Mouse (Mus musculus) c-Kit-positive CD71-negative TER-119-negative erythroid progenitor cells, embryonic 14.5 days (primary cell): ENCODE results near the gene Kctd21.
A peak's percentile ranks its signal among the peaks of the same experiment; 100 is the strongest.

Source experiments
- DNase-seq: peaks from one replicate; pipeline ENCODE4 v3.0.0-alpha.2; 2013; ENCODE audit warnings: low read depth

Gene Kctd21

DNA sequence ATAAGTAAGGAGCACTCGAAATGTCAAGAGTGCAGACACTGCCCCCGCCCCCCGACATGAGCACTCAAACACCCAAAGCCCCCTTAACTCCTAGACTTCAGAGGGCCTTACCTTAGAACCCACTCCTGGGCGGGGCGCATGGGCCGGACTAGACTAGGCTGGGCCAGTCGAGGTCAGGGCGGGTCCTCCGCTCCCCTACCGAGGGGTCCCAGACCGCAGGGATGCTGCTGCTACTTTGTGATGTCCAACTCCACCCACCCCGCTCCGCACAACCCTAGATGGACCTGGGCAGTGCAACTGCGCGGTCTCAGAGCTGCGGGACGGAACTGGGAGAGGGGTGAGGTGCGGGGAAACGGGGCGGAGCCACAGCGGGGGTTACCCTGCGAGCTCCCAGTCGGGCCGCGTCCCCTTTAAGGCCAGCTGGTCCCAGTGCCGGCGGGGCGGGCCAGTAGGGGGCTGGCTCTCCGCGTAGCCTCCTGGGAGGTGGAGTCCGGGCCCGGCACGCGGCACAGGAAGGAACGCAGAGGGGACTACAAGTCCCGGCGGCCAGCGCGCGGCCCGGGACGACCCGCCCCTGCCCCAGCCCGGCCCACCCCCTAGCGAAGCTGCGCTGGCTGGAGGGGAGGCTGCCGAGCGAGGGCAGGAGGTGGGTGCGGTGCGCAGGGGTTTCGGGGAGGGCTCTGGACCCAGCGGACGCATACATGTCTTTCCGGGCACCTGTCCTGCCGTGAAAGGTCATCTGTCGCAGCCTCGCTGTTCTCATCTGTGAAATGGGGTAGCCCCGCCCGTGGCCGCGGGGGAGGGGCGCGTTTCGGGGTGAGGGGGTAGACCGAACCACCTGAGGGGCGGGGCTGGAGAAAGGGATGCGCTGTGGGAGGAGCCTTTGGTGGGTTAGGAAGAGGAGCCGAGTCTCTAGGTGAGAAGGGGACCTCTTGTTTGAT is at the start of gene Kctd21, which contains the start of gene Usp35:
TSS of gene Kctd21 (plus strand) at position 602 of the 941 bp plus-strand sequence.
TSS of gene Usp35 (minus strand) at position 295 of the 941 bp plus-strand sequence.
- DNase-seq = peak; percentile 84

DNA sequence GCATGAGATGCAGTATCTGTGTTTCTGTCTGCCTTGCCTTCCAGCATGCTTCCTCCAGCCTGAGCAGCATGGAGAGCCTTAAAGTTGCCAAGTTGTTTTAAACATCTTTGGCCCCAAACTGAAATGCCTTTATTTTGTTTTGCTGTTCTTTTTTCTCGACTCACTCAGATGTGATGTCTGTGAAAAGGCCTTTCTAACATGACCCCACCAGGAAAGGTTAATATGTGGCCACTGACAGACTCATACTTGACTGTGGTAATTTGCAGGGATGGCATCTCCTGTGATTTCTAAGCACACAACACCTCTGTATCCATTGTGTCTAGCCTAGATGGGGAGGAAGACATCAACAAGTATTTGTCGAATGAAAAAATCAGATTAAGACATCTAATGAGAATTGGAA is 35.1 kb upstream of the Kctd21 start:
- DNase-seq = no peak

- peak; percentile 69 for DNase-seq
Observed at GRCm38 (mm10) chr7:97297466-97297865, 34.7 kb upstream of the Kctd21 start.

GRCm38 (mm10) chr7:97298279-97298678 is 33.8 kb upstream of the Kctd21 start:
- DNase-seq = no peak

- no peak for DNase-seq
Observed at GRCm38 (mm10) chr7:97298943-97299342, 33.2 kb upstream of the Kctd21 start.

DNA sequence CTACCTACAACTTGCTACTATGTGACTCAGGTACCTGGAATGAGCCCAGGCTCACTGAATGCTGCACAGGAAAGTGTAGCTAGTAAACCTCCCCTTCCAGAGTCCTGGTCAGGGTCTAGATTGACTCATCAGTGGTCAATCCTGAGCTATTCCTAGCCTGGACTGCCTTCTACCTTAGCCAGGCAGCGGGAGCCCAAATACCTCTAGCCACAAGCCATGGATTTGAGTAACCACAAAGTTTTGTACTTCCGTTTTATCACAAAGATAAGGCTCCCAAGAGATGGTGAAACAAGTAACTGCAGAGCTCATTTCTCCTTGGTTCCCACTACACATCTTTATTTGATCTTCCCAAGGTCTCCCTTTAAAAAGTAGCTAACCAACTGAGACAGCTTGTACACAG is 31.2 kb upstream of the Kctd21 start:
- DNase-seq = no peak

GRCm38 (mm10) chr7:97301321-97301720 is 30.8 kb upstream of the Kctd21 start:
- DNase-seq = no peak

GRCm38 (mm10) chr7:97302261-97302660 is 29.9 kb upstream of the Kctd21 start:
- DNase-seq = no peak

DNA sequence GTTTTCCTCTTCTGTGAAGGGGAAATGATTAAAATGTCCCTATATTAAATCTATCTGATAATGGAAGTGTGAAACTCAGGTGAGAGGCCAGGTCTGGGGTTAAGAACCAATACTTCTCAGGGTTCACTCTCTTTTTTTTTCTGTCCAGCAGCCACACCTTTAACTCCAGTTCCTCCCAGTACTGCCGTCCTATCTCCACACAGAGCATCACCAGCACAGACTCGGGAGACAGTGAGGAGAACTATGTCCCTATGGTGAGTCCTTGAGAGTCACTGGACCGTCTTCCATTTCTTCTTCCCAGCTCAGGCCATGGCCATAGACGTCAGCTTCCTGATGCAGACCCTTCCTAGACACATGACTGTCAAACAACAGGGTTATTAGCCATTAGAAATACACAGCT is 29.3 kb upstream of the Kctd21 start:
- no peak for DNase-seq

DNA sequence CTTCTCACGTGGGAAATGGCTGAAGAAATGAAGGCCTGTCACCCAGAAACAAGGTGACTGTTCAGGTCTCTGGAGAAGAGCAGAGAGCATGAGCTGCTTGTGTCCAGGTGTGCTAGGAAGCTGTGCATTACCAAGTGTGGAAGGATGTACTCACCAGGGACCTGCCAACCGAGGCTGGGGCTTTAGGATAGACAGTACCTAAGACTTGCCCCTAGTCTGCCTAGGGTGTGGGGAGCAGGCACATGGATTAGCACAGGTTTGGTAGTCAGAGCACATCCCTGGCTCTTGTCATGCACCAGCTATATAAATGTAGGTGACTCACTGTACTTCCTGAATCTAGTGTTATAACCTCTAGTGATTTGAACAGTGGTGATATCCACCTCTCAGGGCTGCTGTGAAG is 28.5 kb upstream of the Kctd21 start:
- DNase-seq = no peak

DNA sequence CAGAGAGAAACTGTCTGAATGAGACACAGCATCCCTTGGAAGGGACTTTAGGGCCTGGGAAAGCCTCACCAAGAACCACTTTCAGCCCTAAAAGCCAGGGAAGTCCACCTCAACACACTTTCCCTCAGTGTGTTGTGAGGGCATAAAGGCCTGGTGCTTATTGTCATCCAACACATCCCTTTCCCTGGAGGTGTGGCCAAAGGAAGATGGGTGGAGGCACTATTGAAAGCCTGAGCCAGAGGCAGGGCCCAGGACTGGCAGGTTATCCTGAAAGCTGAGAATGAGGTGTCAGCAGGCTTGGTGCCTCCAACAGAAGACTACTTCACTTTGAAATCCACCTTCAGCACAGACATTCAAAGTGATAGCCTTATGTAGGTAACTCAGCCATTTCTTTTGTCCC is 27.7 kb upstream of the Kctd21 start:
- no peak for DNase-seq

GRCm38 (mm10) chr7:97305206-97305605 is 26.9 kb upstream of the Kctd21 start:
- DNase-seq = no peak

DNA sequence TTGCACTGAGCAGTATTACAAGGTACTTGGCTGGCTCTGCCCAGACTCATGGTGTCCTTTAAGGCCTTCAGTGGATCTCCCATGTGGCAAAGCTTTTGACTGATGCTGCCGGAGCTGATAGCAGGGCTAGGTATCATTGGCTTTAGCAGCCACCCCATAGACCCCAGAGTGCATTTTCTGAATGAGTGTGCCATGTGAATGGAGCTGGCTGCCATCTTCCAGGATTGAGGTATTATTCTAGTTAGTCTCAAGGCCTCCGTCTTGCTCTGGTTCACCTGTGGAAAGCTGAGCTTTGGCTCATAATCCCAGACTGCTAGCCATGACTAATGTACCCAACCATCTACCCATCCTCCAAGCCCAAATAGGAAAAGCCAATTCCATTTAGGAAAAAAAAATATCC is 25.3 kb upstream of the Kctd21 start:
- no peak for DNase-seq

DNA sequence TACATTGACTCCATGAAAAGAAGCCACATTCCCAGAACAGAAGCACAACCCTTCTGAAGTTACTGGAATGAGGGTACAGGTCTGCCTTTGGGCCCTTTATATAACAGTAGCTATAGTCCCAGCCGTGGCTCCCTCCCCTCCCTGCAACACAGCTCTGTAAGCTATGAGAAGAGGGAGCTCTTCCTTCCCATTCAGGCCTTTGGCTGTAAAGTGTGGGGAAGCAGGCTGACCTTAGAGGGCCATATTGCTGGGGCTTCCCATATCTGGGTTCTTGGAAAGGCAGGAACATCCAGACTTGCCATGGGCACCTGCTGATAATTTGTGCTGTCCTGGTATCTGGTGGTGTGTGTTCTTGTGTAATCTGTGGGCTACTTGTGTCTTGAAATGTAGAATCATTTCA is 24.6 kb upstream of the Kctd21 start:
- no peak for DNase-seq

DNA sequence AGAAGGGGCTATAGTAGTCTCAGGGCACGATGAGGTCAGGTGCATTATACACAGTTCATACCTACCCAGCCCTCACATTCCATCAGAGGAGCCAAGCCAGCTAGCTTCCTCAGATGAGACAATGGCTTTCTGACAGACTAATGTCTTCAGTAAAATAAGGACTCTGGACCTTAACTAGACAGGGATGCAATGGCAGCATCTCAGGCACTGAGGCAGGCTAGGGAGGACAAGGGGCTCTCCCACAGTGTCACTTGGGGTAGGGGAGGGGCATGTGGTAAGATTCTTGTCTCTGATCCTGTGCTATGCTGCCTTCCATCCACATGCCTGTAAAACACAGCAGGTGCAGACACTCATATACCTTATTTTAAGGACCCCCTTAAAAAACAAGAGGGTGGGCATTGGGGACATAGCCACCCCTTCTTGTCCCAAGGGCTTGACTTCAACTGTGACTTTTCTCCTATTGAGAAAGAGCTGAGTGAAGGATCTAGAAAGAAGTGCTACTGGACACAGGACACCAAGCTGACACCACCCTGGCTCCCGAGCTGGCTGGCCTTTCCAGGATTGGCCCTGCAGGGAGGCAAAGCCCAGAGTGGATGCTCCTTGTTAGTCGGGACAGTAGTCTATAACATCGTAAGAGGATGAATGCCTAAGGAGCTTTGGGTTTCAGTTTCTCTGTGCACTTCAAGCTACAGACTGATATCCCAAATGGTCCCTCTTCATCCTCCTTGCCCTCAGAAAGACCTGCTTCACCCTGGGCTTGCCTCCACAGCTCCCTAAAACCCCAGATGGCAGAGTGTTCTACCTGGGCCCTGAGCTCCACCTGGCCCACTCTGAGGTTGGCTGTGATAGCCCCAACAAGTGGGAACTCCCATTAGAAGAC is 22.4 kb upstream of the Kctd21 start:
- DNase-seq = no peak

DNA sequence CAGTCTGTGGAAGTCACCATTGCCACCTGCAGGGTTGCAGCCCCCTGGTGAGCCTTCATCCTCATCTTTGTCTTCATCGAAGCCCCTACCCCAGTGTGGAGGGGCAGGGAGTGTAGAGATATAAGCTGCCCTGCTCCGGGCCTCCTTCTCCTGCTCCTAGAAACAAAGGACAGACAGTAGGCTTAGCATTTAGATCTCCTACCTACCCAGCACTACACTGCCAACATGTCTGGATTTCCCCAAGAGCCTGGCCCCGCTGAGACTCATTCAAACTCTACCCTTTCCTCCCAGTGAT is 21.8 kb upstream of the Kctd21 start:
- no peak for DNase-seq

DNA sequence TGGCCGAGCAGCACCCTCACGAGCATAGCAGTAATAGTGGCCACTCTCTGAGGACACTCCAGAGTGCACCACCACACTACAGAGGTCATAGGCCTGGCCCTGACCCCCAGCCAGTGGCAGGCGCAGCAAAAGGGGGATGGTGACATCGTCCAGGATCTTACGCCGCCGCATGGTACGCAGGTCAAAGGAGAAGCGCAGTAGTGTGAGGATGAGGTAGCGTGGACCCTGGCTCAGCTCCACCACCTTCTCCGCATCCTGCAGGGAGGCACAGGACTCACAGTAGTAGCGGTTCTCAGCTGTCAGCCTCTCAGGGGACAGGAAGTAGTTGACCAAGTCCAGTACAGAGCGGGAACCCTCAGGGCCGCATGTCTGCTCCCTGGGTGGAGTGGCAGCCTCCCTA is 20.5 kb upstream of the Kctd21 start:
- no peak for DNase-seq

- DNase-seq = no peak
Observed at GRCm38 (mm10) chr7:97312196-97312595, 19.9 kb upstream of the Kctd21 start.

- no peak for DNase-seq
Observed at GRCm38 (mm10) chr7:97312856-97313255, 19.3 kb upstream of the Kctd21 start.

GRCm38 (mm10) chr7:97313364-97313995 is 18.6 kb upstream of the Kctd21 start:
- no peak for DNase-seq

- DNase-seq = no peak
Observed at GRCm38 (mm10) chr7:97314646-97315045, 17.5 kb upstream of the Kctd21 start.

DNA sequence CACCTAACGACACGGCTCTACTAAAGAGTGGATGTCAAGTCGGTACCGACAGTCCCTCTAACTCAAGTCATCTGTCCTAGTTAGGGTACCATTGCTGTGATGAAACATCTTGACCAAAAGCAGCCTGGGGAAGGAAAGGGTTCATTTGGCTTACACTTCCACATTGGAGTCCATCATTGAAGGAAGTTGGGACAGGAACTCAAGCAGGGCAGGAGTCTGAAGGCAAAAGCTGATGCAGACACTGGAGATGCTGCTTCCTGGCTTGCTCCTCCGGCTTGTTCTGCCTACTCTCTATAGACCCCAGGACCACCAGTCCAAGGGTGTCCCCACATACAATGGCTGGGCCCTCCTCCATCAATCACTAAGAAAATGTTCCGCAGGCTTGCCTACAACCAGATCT is 16.5 kb upstream of the Kctd21 start:
- no peak for DNase-seq

DNA sequence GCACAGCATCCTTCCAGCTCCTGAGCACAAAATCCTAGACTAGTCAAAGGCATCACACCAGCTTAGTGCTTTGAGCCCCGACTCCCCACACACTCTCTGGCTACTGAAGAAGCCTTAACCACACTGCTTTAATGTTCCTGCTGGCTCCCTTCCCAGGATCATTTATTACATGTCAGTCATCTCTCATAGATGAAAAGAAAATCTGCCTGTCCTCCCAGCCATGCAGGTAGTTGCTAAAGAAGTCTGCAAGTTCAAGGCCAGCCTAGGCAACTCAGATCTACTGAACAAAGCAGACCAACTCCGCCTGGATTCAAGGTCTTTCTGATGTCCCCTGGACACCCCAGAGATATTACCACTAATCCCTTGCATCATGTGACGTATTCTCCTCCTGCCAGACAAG is 14.4 kb upstream of the Kctd21 start:
- no peak for DNase-seq
